Mouse (Mus musculus) cerebellum, postnatal 10 days (tissue): ENCODE measurements around the gene Egf.

Experiments used
- DNase-seq, 2 experiments: peaks; one replicate each; pipeline ENCODE4 v3.0.0; 2021; ENCODE audit warnings: mixed read lengths in 2 of 2

Gene Egf

GRCm38 (mm10) chr3:129714542-129715145 lies 40.5 kb downstream of the Egf start:
- DNase-seq: no peak

GRCm38 (mm10) chr3:129708157-129708556 lies 47.0 kb downstream of the Egf start:
- peak; percentile 78 to 80 for DNase-seq

GRCm38 (mm10) chr3:129698882-129699281 lies 56.2 kb downstream of the Egf start:
- DNase-seq: no peak

GRCm38 (mm10) chr3:129698365-129698764 lies 56.8 kb downstream of the Egf start:
- no peak for DNase-seq

- no peak for DNase-seq
These were observed 57.4 kb downstream of the Egf start for GRCm38 (mm10) chr3:129697691-129698090.

- no peak for DNase-seq
These were observed 59.2 kb downstream of the Egf start for GRCm38 (mm10) chr3:129695943-129696342.

GRCm38 (mm10) chr3:129693581-129693980 lies 61.5 kb downstream of the Egf start:
- no peak for DNase-seq

GRCm38 (mm10) chr3:129692816-129693215 lies 62.3 kb downstream of the Egf start:
- DNase-seq: peak in 1 of 2 experiments; percentile 27

GRCm38 (mm10) chr3:129687429-129687828 lies 67.7 kb downstream of the Egf start:
- DNase-seq: no peak

GRCm38 (mm10) chr3:129686698-129687333 lies 68.3 kb downstream of the Egf start:
- DNase-seq: peak; percentile 86 to 92

GRCm38 (mm10) chr3:129686196-129686595 lies 68.9 kb downstream of the Egf start:
- no peak for DNase-seq

GRCm38 (mm10) chr3:129683060-129683679 lies 71.9 kb downstream of the Egf start:
- peak; percentile 52 to 58 for DNase-seq

GRCm38 (mm10) chr3:129682389-129682788 lies 72.7 kb downstream of the Egf start:
- peak; percentile 59 to 60 for DNase-seq

- no peak for DNase-seq
These were observed 73.3 kb downstream of the Egf start for GRCm38 (mm10) chr3:129681841-129682240.

- DNase-seq: peak; percentile 57 to 64
These were observed 74.9 kb downstream of the Egf start for GRCm38 (mm10) chr3:129680258-129680657.

- DNase-seq: no peak
These were observed 79.2 kb downstream of the Egf start for GRCm38 (mm10) chr3:129675923-129676322.

- DNase-seq: no peak
These were observed 91.2 kb downstream of the Egf start for GRCm38 (mm10) chr3:129663906-129664305.

GRCm38 (mm10) chr3:129658776-129659175 lies 96.3 kb downstream of the Egf start:
- DNase-seq: no peak

GRCm38 (mm10) chr3:129657775-129658174 lies 97.3 kb downstream of the Egf start:
- no peak for DNase-seq

- DNase-seq: peak in 1 of 2 experiments; percentile 37
These were observed 97.9 kb downstream of the Egf start for GRCm38 (mm10) chr3:129657222-129657621.

GRCm38 (mm10) chr3:129656540-129656939 lies 98.6 kb downstream of the Egf start:
- DNase-seq: peak; percentile 65 to 76

- DNase-seq: peak; percentile 70 to 77
These were observed 102.6 kb downstream of the Egf start for GRCm38 (mm10) chr3:129652476-129652875.

- DNase-seq: peak; percentile 83 to 88
These were observed 103.4 kb downstream of the Egf start for GRCm38 (mm10) chr3:129651765-129652164.

GRCm38 (mm10) chr3:129650931-129651330 lies 104.2 kb downstream of the Egf start:
- no peak for DNase-seq
